Mouse (Mus musculus): ENCODE results near the gene Ube2j1.
"Not testable (repeated sequence)": the region's sequence is repeated elsewhere in the genome, so short reads cannot be mapped to it uniquely, and the experiment has no call there.

The Ube2j1 gene

GRCm38 (mm10) chr4:33031195-33031960 is at the start of gene Ube2j1:
Ube2j1 (plus strand) TSS chr4:33031416.
- DNase-seq (ENCODE audit: extremely low read depth, low read depth, low spot score) = no peak

- no peak for DNase-seq (ENCODE audit: extremely low read depth, low read depth, low spot score)
Measured at GRCm38 (mm10) chr4:32981617-32982016, 49.6 kb upstream of the Ube2j1 start.

GRCm38 (mm10) chr4:32982041-32982715 is 49.0 kb upstream of the Ube2j1 start:
- no peak for DNase-seq (ENCODE audit: extremely low read depth, low read depth, low spot score)

DNA sequence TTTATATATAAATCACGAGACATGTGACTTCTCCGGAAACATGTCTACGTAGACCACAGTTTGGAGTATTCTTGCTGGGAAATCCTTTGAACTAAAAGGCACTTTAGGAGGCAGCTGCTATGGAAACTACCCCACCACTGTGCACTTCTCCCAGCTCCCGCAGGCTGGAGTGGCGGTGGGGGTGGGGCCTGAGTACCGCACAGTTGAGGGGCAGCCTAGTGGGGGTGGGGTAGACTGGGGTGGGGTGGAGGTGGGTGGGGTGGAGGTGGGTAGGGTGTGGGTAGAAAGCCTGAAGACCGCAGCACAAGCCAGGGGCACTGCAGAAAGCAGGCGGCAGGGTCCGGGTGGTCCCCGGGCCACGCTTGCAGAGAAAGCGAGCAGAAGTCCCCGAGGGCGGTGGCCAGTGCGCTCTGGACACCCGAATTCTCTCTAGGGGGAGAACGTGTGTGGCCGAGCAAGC is 48.5 kb upstream of the Ube2j1 start, which contains the start of gene Rragd:
TSS of gene Rragd (plus strand) at position 322 of the 460 bp plus-strand sequence.
- DNase-seq (ENCODE audit: extremely low read depth, low read depth, low spot score) = no peak

DNA sequence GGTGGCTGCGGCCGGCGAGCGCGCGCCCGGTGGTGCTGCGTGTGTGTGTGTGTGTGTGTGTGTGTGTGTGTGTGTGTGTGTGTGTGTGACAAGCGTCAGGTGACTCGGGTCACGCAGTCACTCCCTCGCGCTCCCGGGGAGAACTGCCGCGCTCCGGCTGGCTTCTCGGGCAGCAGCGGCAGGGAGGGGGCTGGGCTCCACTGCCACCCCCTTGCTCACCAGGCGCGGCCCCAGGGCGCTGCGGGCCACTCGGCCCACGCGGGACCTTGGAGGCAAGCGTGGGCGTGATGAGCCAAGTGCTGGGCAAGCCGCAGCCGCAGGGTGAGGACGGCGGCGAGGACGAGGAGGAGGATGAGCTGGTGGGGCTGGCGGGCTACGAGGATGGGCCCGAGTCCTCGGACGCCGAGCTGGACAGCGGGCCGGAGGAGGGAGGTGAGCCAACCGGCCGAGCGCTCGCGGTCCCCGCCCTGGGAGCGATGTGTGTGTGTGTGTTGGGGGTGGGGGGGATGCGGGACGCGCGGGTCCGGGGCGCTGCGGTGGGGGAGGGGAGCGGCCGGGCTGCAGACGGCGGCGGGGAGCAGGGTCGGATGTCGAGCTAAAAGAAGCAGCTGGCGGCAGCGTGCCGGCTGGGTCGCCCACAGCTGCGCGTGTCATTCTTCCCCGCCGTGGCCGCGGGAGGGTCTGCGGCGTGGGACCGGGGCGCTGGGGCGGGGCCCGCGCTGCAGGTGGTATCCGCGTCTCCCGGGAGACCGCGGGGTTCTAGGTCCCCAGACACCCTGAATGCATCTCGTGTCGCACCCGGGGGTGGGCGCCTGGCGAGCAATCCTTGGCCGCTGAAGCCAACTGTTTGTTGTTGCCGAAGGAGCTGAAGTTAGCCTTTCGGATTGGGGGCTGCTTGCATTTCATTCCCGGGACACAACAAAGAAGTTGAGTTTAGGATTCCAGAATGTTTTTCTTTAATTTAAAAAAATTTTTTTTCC is 47.8 kb upstream of the Ube2j1 start:
- DNase-seq (ENCODE audit: extremely low read depth, low read depth, low spot score) = no peak

- DNase-seq (ENCODE audit: extremely low read depth, low read depth, low spot score) = no peak
Measured at GRCm38 (mm10) chr4:32984242-32984641, 47.0 kb upstream of the Ube2j1 start.

GRCm38 (mm10) chr4:32984801-32985675 is 46.2 kb upstream of the Ube2j1 start:
- DNase-seq (ENCODE audit: extremely low read depth, low read depth, low spot score) = no peak

DNA sequence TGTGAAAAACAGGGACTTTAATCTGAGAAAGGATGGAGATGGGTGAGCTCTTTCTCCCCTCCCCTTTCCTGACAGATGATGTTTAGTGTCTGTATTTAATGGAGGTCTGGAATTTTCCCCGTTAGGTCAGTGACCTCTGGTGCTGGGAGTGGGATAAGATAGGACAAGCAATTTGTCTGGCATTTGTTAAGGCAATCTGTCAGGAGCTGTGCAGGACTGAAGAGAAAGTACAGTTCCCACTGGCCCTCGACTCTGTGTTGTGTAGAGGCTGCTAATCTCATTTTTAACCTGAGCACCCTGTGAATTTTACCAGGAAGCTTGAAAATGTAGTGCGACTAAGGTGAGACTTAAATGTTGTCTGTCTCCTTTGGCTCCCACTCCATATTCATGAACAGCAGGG is 45.5 kb upstream of the Ube2j1 start:
- no peak for DNase-seq (ENCODE audit: extremely low read depth, low read depth, low spot score)

DNA sequence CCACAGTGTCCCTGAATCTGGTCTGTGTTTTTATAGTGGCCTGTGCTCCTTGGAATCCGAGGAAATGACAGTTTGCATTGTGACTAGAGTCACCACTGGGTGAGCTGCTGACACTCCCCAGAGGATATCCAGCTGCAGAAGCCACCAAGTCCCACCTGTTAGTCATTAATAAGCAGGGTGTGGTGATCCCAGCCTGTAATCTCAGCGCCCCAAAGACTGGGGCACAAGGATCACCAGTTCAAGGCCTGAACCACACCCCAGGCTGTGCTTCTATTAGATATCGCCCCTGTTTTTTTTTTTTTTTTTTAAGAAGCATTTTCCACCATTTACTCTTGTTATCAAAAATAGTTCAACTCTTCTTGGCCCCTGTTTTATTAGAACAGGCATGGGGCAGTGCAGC is 44.2 kb upstream of the Ube2j1 start:
- no peak for DNase-seq (ENCODE audit: extremely low read depth, low read depth, low spot score)

DNA sequence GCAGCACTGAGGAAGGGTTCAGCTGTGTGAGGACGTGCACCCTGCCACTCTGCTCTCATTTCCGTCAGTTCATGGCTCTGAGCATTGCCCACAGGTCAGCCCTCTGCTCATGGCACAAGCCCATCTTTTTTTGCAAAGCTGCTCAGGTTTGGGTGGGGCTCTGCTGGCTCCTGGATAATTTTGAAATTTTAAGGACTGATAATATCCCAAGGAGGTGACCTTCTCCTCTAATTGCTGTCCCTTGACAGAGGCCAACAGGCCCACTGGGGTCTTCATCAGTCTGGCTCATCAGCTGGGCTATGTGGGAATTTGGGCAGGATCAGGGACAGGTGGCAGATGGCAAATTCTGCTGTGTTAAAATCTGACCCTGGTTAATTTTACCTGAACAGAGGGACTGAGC is 41.9 kb upstream of the Ube2j1 start:
- DNase-seq (ENCODE audit: extremely low read depth, low read depth, low spot score) = no peak

GRCm38 (mm10) chr4:32994168-32994567 is 37.0 kb upstream of the Ube2j1 start:
- no peak for DNase-seq (ENCODE audit: extremely low read depth, low read depth, low spot score)

- no peak for DNase-seq (ENCODE audit: extremely low read depth, low read depth, low spot score)
Measured at GRCm38 (mm10) chr4:32996083-32996482, 35.1 kb upstream of the Ube2j1 start.

DNA sequence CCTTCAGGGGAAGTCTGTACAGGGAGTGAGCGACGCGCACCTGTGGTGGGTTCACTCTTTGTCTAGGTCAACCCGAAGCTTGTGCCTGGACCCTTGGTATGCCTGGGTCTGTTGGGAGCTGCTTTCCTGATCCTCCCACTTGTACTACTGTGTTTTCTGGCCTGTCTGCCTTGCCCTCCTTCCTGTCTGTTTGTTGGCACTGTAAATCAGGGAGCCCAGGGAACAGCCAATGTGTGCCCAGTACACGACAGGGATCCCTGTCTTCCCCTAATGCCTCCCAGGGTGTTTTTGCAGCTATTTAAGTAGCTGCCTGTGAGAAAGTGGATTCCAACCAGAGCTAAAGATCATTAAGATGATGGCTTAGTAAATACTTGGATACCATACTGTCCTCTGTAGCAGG is 33.6 kb upstream of the Ube2j1 start:
- no peak for DNase-seq (ENCODE audit: extremely low read depth, low read depth, low spot score)

GRCm38 (mm10) chr4:32998996-32999395 is 32.2 kb upstream of the Ube2j1 start:
- DNase-seq (ENCODE audit: extremely low read depth, low read depth, low spot score) = no peak

GRCm38 (mm10) chr4:33002081-33002480 is 29.1 kb upstream of the Ube2j1 start:
- DNase-seq (ENCODE audit: extremely low read depth, low read depth, low spot score) = no peak

DNA sequence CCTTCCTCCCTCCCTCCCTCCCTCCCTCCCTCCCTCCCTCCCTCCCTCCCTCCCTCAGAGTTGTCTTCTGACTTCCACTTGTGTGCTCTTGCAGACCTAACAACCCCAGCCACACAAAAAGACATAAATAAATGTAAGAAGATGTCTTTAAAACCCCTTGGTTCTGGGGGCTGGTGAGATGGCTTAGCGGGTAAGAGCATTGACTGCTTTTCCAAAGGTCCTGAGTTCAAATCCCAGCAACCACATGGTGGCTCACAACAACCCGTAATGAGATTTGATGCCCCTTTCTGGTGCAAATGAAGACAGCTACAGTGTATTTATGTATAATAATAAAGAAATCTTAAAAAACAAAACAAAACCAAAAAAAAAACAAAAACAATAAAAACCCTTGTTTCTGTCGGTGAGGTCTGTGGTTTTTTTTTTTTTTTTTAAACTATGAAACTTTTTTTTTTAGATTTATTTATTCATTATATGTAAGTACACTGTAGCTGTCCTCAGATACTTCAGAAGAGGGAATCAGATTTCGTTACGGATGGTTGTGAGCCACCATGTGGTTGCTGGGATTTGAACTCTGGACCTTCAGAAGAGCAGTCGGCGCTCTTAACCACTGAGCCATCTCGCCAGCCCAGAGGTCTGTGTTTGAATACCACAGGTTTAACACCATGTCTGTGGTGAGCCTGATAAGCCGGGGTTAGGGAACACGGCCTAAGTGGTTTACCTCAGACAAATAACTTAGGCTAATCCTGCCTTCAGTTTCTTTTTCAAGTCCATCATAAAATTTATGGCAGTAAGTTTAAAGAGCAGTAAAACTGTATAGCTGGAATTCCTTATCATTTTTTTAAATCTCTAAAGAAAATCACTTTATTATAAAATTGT is 25.4 kb upstream of the Ube2j1 start:
- DNase-seq (ENCODE audit: extremely low read depth, low read depth, low spot score) = not testable (repeated sequence)

DNA sequence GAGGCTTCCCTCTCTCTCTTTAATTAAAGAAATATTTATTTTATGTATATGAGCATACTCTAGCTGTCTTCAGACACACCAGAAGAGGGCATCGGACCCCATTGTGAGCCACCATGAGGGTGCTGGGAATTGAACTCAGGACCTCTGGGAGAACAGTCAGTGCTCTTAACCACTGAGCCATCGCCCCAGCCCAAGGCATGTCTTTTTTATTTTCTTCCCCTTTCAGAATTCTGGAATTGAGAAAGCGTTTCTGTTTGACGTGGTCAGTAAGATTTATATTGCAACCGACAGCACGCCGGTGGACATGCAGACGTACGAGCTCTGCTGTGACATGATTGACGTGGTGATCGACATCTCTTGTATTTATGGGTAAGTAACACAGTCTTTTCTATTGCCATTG is 24.4 kb upstream of the Ube2j1 start:
- no peak for DNase-seq (ENCODE audit: extremely low read depth, low read depth, low spot score)

- DNase-seq (ENCODE audit: extremely low read depth, low read depth, low spot score) = no peak
Measured at GRCm38 (mm10) chr4:33007443-33008217, 23.6 kb upstream of the Ube2j1 start.

Measured in fat pad, adult 2 months (tissue).